Mouse (Mus musculus) right cerebral cortex, postnatal 4 days (tissue): ENCODE measurements at regions not wholly inside any gene's neighbourhood (a gene's known extent, or its start where the extent isn't known, plus 50 kb on each side); places are given as distances from the start of the nearest gene placed in this dataset.
"Not testable (repeated sequence)": the region's sequence is repeated elsewhere in the genome, so short reads cannot be mapped to it uniquely, and the experiment has no call there.

Experiments
- DNase-seq: peaks from one replicate; pipeline ENCODE4 v3.0.0-alpha.2; 2022

DNA sequence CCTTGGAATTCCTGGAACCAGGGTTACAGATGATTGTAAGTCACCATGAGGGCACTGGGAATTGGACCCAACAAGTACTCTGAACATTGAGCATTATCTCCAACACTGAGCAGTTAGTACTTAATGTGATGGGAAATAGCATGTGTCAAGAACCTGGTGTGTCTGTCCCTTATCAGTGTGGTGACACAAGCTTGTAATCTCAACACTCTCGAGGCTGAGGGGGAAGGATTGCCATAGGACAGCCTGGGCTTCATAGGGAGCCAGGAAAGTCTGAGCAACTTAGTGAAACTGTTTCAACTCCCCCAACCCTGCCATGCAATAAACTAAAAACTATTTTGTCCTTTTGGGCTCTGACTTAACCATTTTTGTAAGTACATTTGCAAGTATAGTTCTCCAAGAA lies 100.0 kb downstream of the Wdr20rt start:
- DNase-seq, result no peak

DNA sequence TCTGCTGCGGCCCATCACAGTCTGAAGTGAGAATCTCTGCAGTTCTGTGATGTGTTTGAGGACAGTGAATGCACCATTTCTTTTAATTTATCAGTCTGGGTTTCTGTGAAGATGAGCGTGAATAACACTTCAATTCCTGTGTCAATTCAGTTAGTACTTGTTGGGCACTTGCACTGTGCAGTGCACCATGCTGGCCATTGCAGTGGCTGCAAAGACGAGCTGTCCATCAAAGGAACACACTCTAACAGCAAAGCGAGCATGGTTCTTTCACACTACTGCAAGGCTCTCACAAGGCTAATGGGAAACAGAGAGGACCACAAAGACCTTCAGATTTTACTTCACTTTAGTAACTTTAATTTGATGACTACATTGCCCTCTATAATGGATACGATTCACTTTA lies 103.2 kb downstream of the Wdr20rt start:
- DNase-seq, result no peak

DNA sequence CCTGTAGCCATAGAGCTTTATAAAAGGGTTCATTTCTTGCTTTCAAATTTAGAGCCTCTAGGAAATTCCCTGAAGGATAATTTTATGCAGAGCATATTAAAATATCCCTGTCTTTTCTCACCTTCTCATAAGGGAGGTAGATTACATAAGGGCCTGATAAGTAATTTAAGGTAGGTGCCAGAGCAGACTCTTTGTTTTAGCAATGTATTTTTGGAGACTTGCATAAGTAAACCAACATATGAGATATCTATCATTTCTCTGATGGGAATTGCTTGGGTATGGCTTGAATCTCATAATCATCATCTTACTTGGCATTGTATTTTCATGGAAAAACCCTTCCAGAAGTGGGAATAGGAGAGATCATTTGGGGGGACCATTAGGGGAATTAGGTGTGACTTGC lies 104.4 kb downstream of the Wdr20rt start:
- no peak for DNase-seq

- DNase-seq, result no peak
Observed at GRCm38 (mm10) chr12:65340009-65340408, 114.7 kb downstream of the Wdr20rt start.

- DNase-seq, result no peak
Observed at GRCm38 (mm10) chr12:65347251-65347650, 121.9 kb downstream of the Wdr20rt start.

DNA sequence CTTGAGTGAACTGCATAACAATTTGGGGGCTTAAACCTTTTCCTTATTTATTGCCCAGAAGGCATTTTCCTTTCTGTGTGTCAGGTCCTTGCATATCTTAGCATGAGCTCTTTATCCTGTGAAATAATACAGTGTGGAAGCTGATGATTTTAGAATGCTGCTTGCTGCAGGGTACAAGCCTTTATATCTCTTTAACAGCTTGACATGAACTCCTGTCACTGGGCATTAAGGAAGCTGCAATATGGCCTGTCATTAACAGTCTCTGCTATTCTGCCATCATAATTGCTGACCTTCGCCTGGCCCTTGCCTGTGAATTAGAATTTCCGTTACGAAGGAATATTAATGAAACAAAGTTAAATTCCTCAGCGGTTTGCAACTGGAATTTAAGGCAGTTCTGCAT lies 124.2 kb downstream of the Wdr20rt start:
- no peak for DNase-seq

DNA sequence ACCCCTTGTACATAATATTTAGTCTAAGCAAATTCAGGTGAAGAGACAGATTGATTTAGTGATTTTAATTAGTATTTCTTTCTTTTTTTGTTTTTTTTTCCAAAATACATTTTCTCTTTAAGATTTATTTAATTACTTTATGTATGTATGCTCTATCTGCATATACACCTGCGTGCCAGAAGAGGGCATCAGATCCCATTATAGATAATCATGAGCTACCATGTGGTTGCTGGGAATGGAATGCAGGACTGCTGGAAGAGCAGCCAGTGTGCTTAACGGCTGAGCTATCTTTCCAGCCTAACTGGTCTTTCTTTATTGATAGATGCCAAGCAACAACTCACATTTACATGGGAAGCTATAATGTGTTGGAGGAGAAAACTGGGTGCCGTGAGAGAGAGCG lies 138.9 kb downstream of the Wdr20rt start:
- no peak for DNase-seq

GRCm38 (mm10) chr12:65367334-65367733 lies 142.0 kb downstream of the Wdr20rt start:
- DNase-seq, result no peak

GRCm38 (mm10) chr12:65367866-65368419 lies 142.6 kb downstream of the Wdr20rt start:
- DNase-seq, result no peak

GRCm38 (mm10) chr12:65371650-65372049 lies 146.3 kb downstream of the Wdr20rt start:
- DNase-seq, result no peak

DNA sequence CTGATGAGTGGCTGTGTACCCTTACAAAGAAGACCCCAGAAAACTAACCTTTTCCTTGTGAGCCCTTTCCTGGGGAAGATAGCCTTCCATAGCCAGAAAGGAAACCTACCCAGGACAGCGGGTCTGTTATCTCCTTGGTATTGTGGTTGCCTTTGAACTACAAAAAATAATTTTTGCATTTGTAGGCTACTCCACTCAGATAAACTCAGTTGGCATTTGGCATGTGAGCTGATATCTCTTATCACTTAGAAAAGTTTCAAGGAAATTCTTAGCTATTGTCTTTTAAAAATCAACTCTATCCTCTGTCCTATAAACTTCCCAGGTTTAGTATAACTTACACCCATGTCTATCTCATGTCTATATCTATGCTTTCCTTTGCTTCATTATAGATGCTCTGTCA lies 154.0 kb downstream of the Wdr20rt start:
- no peak for DNase-seq

GRCm38 (mm10) chr12:65382118-65382791 lies 156.9 kb downstream of the Wdr20rt start:
- DNase-seq, result no peak

DNA sequence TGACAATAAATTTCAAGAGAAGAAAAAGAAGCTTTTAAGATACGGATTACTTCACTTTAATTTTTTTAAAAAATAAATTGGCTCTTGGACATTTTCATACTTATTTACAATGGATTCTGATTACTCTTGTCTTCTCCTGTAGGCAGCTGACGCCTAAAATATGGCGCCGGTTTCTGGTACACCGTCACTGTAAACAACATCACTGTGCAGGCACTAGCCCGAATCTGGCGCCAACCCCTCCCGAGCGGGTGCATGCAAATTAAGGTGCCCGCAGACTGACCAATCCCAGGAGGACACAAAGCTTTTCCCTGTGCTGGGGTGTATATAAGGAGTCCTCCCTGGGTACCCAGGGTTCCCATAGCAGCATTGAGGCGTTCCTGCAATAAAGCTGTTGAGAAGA lies 157.5 kb downstream of the Wdr20rt start:
- not testable (repeated sequence) for DNase-seq

GRCm38 (mm10) chr12:65386005-65386645 lies 160.8 kb downstream of the Wdr20rt start:
- no peak for DNase-seq

DNA sequence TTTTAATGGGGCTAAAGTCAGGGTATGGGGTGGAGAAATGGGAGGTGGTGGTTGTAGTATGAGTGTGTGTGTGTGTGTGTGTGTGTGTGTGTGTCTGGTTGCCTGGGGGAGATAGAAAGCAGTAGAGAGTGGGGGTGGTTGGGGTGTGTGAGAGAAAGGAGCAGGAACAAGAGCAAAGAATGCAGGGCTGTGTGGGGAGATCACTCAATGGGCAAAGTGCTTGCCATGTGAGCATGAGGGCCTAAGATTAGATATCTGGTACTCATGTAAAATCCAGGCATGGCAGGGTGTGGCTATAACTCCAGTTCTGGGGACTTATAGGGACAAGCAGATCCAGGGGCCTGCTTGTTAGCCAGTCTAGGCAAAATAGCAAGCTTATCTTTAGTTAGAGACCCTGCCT lies 161.7 kb downstream of the Wdr20rt start:
- no peak for DNase-seq

DNA sequence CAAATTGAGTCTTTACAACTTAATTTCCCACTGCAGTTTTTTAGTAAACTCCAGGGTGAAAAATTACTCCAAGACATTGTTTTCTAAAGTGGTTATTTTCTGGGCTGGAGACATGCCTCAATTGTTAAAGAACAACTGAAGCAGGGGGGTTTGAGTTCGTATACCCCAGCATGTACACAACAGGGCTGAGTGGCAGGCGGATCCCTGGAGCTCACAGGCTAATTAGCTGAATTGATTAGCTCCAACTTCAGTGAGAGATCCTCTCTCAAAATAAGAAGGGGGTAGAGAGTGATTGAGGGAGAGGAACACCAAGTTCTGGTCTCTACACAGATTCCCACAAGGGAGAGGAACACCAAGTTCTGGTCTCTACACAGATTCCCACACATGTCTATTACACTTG lies 164.2 kb downstream of the Wdr20rt start:
- no peak for DNase-seq

GRCm38 (mm10) chr12:65390330-65390729 lies 165.0 kb downstream of the Wdr20rt start:
- DNase-seq, result no peak

DNA sequence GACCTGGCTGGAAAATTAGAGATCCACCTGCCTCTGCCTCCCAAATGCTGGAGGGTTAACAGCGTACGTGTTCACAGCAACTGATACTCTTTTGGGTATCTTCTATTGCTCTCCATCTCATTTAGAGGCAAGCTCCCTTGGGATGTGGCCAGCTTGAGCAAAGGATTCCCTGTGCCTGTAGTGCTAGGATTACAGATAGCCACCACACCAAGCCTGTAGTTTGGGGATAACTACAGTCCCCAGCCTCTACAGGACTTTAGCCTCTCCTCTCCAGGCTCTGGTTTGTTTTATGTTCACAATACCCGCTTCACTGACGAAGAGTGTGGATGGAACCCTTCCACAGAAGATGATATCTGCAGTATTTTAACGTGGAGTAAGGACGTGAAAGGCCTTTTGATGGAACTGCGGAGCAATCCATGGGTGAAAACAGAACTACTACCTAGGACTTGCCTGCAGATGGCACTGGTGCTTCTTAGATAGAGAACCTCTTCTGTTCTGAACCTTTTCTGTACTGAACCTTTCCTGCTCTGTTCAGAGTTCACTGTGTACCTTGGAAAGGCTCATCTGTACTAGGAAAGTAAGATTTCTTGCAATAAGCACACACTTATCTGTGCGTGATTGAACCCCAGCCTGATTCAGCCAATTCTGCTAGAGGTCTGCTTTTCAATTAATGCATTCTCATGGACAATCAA lies 176.6 kb downstream of the Wdr20rt start:
- peak; percentile 67 for DNase-seq

GRCm38 (mm10) chr12:65403124-65403523 lies 177.8 kb downstream of the Wdr20rt start:
- no peak for DNase-seq

- DNase-seq, result no peak
Observed at GRCm38 (mm10) chr12:65413034-65413700, 187.8 kb downstream of the Wdr20rt start.

DNA sequence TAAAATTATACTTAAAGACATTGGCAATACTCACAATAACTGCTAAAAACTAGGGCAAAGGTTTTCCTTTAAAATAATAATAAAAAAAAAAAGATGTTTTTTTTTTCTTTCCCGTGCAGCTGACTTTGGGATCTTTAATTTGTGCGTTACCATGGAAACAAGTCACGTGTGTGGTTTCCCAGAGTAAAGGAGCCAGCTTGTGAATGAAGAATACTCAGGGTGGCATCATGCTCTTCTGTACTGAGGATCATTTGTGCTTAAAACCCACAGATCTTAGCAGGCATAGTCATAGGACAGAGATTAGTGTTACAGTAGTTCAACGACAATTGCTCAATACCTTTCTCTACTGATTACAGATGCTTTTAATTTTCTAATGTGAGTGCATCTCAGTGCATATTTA lies 189.1 kb downstream of the Wdr20rt start:
- DNase-seq, result no peak

DNA sequence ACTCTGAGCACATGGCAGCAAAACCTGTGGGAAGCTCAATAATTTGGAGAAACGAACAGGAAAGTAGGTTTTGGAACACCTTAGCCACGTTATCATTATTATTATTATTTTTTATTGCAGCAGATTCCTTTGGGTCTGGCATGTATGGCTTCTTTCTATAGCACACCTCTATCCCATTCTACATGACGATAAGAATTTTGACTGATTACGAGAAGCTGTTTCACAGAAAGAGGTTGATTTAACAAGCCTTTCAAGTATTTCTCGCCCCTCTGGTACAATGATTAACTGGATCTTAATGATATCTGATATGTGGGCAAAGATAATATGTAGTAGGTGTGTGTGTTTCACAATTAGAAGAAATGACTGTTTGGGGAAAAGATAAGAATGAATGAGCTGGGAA lies 191.6 kb downstream of the Wdr20rt start:
- no peak for DNase-seq

DNA sequence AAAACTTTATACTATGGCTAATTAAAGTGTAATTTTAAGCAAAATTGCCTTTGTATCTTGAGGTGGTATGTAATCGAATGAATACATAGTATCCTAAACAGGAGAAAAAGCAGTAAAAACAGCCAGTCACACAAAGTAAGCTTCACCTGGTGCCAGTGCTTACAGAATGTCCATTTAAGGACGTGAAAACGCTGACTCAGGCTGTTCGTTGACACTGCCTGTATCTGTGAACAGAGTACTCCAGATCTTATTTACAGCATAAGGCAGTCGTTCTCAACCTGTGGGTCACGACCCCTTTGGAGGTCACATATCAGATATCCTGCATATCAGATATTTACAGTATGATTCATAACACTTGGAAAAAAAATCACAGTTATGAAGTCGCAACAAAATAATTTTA lies 194.8 kb downstream of the Wdr20rt start:
- no peak for DNase-seq
